Mouse (Mus musculus): ENCODE measurements around the gene 2210010C04Rik. TPM values are rescaled to one million over a fixed set of nuclear protein-coding genes. Genes with fewer than 3 reads are reported as not detected.

Gene 2210010C04Rik
- polyA plus RNA-seq, 1 experiment from 2014 or later: 6.5 TPM

Other genes starting within 250 kb of the 2210010C04Rik start
- gene Moxd2, start 148.0 kb downstream of the 2210010C04Rik start, polyA plus RNA-seq (2015; fragmentation: Nextera tagmentation; extraction: Ambion mirVana): not detected in 2 replicates
- not detected in 2 replicates for gene Prss58, start 135.1 kb downstream of the 2210010C04Rik start, polyA plus RNA-seq (2015; fragmentation: Nextera tagmentation; extraction: Ambion mirVana)
- gene 1700074P13Rik, start 95.0 kb downstream of the 2210010C04Rik start, polyA plus RNA-seq (2015; fragmentation: Nextera tagmentation; extraction: Ambion mirVana): not detected in 2 replicates
- not detected in 2 replicates for gene Gm4744, start 83.6 kb downstream of the 2210010C04Rik start, polyA plus RNA-seq (2015; fragmentation: Nextera tagmentation; extraction: Ambion mirVana)
- 0.84 TPM in 1 of 2 replicates, not detected in the other for gene 1810009J06Rik, start 70.8 kb downstream of the 2210010C04Rik start, polyA plus RNA-seq (2015; fragmentation: Nextera tagmentation; extraction: Ambion mirVana)
- 0.45 and 0.76 TPM in 2 replicates for gene Gm2663, start 36.0 kb downstream of the 2210010C04Rik start, polyA plus RNA-seq (2015; fragmentation: Nextera tagmentation; extraction: Ambion mirVana)

Measured in stomach, embryonic 16.5 days (tissue).